Mouse (Mus musculus) myocyte (in vitro differentiated cells): ENCODE results near the gene Rpl13a. TPM values are rescaled to one million over a fixed set of nuclear protein-coding genes. Genes with fewer than 3 reads are reported as not detected.
"Not testable (repeated sequence)": the region's sequence is repeated elsewhere in the genome, so short reads cannot be mapped to it uniquely, and the experiment has no call there.

Experiments
- H3K27me3 ChIP-seq: one replicate; pipeline ENCODE4 v1.6.1; 2011; ENCODE audit not compliant: control insufficient read depth, insufficient read depth, insufficient read length
- H3K36me3 ChIP-seq: one replicate; pipeline ENCODE4 v1.6.1; 2011; ENCODE audit not compliant: control insufficient read depth, insufficient read depth
- H3K4me2 ChIP-seq: one replicate; pipeline ENCODE4 v1.6.1; 2011; ENCODE audit warnings: low read depth, control low read depth
- H3K4me3 ChIP-seq: one replicate; pipeline ENCODE4 v1.5.1; 2011; ENCODE audit warnings: mild to moderate bottlenecking, control low read depth, moderate library complexity
- H3K79me2 ChIP-seq: one replicate; pipeline ENCODE4 v1.6.1; 2011; ENCODE audit not compliant: control insufficient read depth, insufficient read depth
- H3ac ChIP-seq: one replicate; pipeline ENCODE4 v1.6.1; 2011; ENCODE audit not compliant: control insufficient read depth, insufficient read length
- CEBPB ChIP-seq: IDR thresholded peaks from 2 replicates; pipeline ENCODE4 v1.6.1; 2011; ENCODE audit warnings: mild to moderate bottlenecking, moderate library complexity; ENCODE audit not compliant: poor library complexity, insufficient read depth, severe bottlenecking
- E2F4 ChIP-seq: IDR thresholded peaks from one replicate; pipeline ENCODE4 v1.6.1; 2011; ENCODE audit warnings: mild to moderate bottlenecking, control low read depth, moderate library complexity; ENCODE audit not compliant: insufficient read depth
- MAX ChIP-seq: IDR thresholded peaks from one replicate; pipeline ENCODE4 v1.6.1; 2011; ENCODE audit warnings: low read depth, mild to moderate bottlenecking, control low read depth
- MYOD1 ChIP-seq, 3 experiments: IDR thresholded peaks; one replicate each; pipeline ENCODE4 v1.6.1; 2011; ENCODE audit warnings: control low read depth in 2 of 3, low read depth in 2 of 3, mild to moderate bottlenecking in 2 of 3, moderate library complexity in 1 of 3; ENCODE audit not compliant: insufficient read length in 2 of 3, control insufficient read depth in 1 of 3
- MYOG ChIP-seq, 3 experiments: IDR thresholded peaks; one replicate each; pipeline ENCODE4 v1.6.1; 2011; ENCODE audit warnings: control low read depth in 2 of 3, low read depth in 2 of 3, mild to moderate bottlenecking in 2 of 3; ENCODE audit not compliant: insufficient read length in 2 of 3, control insufficient read depth in 1 of 3, insufficient read depth in 1 of 3
- POLR2A ChIP-seq: IDR thresholded peaks from one replicate; pipeline ENCODE4 v1.6.1; 2011; ENCODE audit warnings: low read depth, mild to moderate bottlenecking, control low read depth, moderate library complexity; ENCODE audit not compliant: insufficient read length
- POLR2AphosphoS2 ChIP-seq: IDR thresholded peaks from one replicate; pipeline ENCODE4 v1.6.1; 2011; ENCODE audit warnings: low read depth, control low read depth; ENCODE audit not compliant: insufficient read length
- REST ChIP-seq: IDR thresholded peaks from one replicate; pipeline ENCODE4 v1.6.1; 2011; ENCODE audit warnings: mild to moderate bottlenecking, control low read depth, moderate library complexity; ENCODE audit not compliant: insufficient read depth, insufficient read length
- SRF ChIP-seq: IDR thresholded peaks from one replicate; pipeline ENCODE4 v1.6.1; 2011; ENCODE audit warnings: low read depth; ENCODE audit not compliant: control insufficient read depth, insufficient read length
- TCF12 ChIP-seq: IDR thresholded peaks from one replicate; pipeline ENCODE4 v1.6.1; 2011; ENCODE audit warnings: mild to moderate bottlenecking, control low read depth; ENCODE audit not compliant: poor library complexity, insufficient read depth, severe bottlenecking
- TCF3 ChIP-seq: IDR thresholded peaks from one replicate; pipeline ENCODE4 v1.6.1; 2011; ENCODE audit warnings: low read depth, control low read depth; ENCODE audit not compliant: insufficient read length
- USF1 ChIP-seq: IDR thresholded peaks from one replicate; pipeline ENCODE4 v1.6.1; 2011; ENCODE audit warnings: low read depth, mild to moderate bottlenecking, control low read depth, moderate library complexity
- polyA plus RNA-seq: library from polyadenylated mRNA; unstranded; fragments of >200 nt; fragmentation: generic; extraction: Trizol; gene quantifications from one replicate; pipeline ENCODE4 v1.2.1, GENCODE M21; 2012; ENCODE audit warnings: missing spikeins

Rpl13a gene
- polyA plus RNA-seq, 1 experiment = 6,110 TPM

GRCm38 (mm10) chr7:45126844-45127699 lies 1.5 kb downstream of the Rpl13a start:
- Histone ChIP-seq H3K27me3 (no peaks in the 10 kb centered on the region), H3K4me2 (peak overlapping the region; percentile 99), H3K79me2 (peaks cover 44% of the 10 kb centered on the region), H3K4me3 (peak overlapping the region; percentile 81), H3K36me3 (peaks cover 34% of the 10 kb centered on the region), H3ac (peak overlapping the region; percentile 63)
- TF ChIP-seq POLR2AphosphoS2 (peak; percentile 4), SRF (no peak)

- peak overlapping the region; percentile 99 for H3K4me2 ChIP-seq
- H3ac ChIP-seq = peak overlapping the region; percentile 63
- peaks cover 44% of the 10 kb centered on the region for H3K79me2 ChIP-seq
- H3K36me3 ChIP-seq = peaks cover 40% of the 10 kb centered on the region
- peak overlapping the region; percentile 81 for H3K4me3 ChIP-seq
- no peaks in the 10 kb centered on the region for H3K27me3 ChIP-seq
- TF ChIP-seq POLR2AphosphoS2 (peak; percentile 76), POLR2A (peak; percentile 38), TCF12 (no peak), MYOG (IDR thresholded peaks at IDR 0.05; ENCODE audit: control insufficient read depth in 1 of 3, insufficient read depth in 1 of 3, insufficient read length in 2 of 3, low read depth in 2 of 3) (no peak)
These were observed 2.3 kb downstream of the Rpl13a start for GRCm38 (mm10) chr7:45126147-45126843.

GRCm38 (mm10) chr7:45125649-45126048 lies 2.9 kb downstream of the Rpl13a start:
- Histone ChIP-seq H3K4me2 (peak overlapping the region; percentile 99), H3K79me2 (peaks cover 44% of the 10 kb centered on the region), H3K36me3 (peaks cover 46% of the 10 kb centered on the region), H3K4me3 (peak overlapping the region; percentile 81), H3ac (peak overlapping the region; percentile 63)
- not testable (repeated sequence) for H3K27me3 ChIP-seq

DNA sequence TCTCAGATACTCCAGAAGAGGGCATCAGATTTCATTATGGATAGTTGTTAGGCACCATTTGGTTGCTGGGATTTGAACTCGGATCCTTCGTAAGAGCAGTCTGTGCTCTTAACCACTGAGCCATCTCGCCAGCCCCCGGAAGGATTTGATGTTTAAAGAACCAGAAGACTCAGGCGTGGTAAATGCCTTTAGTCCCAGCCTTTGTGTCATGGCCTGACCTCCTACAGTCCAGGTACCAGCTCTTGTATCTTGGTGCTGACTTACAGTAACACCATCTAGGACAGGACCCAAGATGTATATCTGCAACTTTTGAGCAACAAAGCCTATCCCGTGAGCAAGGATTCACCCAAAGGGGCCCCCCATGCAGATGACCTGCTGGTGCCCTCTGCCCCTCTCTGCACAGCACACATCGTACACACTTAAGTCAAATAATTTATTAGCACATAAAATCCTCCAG lies 3.4 kb downstream of the Rpl13a start:
- Histone ChIP-seq H3K4me2 (peak overlapping the region; percentile 77), H3K4me3 (peak overlapping the region; percentile 81), H3K79me2 (peaks cover 44% of the 10 kb centered on the region), H3K36me3 (peaks cover 51% of the 10 kb centered on the region), H3K27me3 (no peaks in the 10 kb centered on the region), H3ac (no peak overlapping the region)
- peak; percentile 75 for TF ChIP-seq POLR2AphosphoS2
- no peak for TF ChIP-seq CEBPB
- no peak for TF ChIP-seq MAX

DNA sequence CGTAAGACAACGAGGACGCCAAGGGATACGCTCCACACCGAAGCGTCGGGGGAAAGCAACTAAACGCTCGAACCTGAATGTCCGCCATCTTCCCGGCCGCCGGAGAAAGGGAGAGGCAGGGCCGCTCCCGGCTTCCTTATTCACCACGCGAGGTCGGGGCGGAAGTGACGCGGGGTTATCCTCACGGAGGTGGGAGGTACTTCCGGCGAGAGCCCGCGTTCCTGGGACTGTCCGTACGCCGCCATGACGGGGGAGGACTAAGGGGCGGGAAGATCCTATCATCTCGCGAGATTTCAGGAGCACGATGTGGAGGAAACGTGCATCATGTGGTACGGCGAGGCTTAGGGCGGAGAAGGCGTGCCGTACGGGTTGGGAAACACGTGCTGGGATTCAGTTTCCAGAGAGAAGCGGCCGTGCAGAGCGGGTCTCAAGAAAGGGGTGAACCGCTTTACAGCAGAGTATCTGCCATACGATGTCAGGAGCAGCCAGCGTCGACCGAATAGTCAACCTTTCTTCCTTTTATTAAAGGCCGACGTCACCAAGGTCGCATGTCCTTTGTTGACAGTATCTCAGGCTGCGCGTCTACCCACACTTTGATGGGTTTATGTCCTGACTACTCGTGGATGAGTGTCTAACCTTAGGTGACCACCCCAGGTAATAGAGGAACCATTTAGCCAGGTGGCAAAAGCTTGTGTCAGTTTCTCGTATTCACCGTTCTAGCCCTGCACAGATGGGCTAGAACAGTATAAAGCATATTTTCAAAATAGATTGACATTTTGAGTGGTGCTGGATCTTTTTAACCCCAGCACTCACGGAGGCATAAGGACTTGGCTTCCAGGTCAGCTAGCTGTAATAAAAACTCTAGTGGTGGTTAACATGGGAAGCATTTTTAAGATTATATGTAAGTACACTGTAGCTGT lies 4.1 kb downstream of the Rpl13a start, which contains the start of gene Rps11:
Rps11 (minus strand) TSS at position 216 of the 920 bp plus-strand sequence.
- Histone ChIP-seq H3K4me2 (peak within 1 kb of the TSS; percentile 94), H3K4me3 (peak within 1 kb of the TSS; percentile 81), H3K79me2 (peaks cover 44% of the 10 kb centered on the region), H3K36me3 (peaks cover 56% of the 10 kb centered on the region), H3K27me3 (no peaks in the 10 kb centered on the region), H3ac (peak within 1 kb of the TSS; percentile 84)
- TF ChIP-seq MYOD1 (IDR thresholded peaks at IDR 0.05; ENCODE audit: control insufficient read depth in 1 of 3, insufficient read length in 2 of 3, low read depth in 2 of 3) (peak in 1 of 3 experiments; percentile 47), MAX (peak; percentile 92), TCF12 (no peak), REST (no peak), POLR2AphosphoS2 (peak; percentile 99), E2F4 (peak; percentile 43), TCF3 (no peak), POLR2A (peak; percentile 95), SRF (no peak), MYOG (IDR thresholded peaks at IDR 0.05; ENCODE audit: control insufficient read depth in 1 of 3, insufficient read depth in 1 of 3, insufficient read length in 2 of 3, low read depth in 2 of 3) (no peak), USF1 (peak; percentile 95), CEBPB (no peak)
